Mouse (Mus musculus) cerebellum, adult 11-12 months (tissue): ENCODE data around the gene Tdrd5.
"Not testable (repeated sequence)": the region's sequence is repeated elsewhere in the genome, so short reads cannot be mapped to it uniquely, and the experiment has no call there.

Experiments used
- DNase-seq: peaks from one replicate; pipeline ENCODE4 v3.0.0; 2022

Tdrd5 gene

DNA sequence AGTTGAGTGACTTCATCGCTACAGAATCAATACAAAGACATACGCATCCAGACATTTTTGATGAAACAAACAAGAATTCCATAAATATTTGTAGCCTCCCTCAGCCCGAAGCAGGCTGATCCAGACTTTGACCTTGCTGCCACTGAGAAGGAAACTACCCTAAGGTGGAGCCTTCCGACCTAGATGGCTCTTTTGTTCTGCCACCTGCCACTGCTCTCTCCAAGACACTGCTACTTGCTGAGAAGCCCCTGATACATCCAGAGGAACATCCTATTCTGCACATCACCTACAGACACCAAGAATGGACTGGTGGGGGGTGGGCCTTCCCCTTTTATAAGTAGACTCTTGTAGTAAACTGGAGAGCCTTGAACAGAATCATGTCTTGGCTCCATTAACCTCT, 52.4 kb downstream of the Tdrd5 start:
- not testable (repeated sequence) for DNase-seq

DNA sequence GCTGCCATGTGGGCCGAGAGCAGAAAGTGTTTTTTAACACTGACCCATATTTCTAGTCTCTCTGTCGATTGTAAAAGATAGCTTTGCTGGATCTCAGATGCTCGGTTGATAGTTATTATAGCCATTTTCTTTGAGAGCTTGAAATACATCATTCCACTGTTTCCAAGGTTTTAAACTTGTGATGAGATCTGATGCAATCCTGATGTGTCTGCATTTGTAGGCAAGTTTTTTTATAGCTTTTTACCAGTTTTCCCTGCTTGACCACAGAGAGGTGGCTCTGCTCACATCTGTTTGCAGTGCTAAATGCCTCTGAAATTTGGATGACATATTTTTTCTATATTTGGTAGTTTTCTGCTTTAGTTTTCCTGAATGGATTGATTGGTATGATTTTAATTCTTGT, 55.6 kb downstream of the Tdrd5 start:
- no peak for DNase-seq

DNA sequence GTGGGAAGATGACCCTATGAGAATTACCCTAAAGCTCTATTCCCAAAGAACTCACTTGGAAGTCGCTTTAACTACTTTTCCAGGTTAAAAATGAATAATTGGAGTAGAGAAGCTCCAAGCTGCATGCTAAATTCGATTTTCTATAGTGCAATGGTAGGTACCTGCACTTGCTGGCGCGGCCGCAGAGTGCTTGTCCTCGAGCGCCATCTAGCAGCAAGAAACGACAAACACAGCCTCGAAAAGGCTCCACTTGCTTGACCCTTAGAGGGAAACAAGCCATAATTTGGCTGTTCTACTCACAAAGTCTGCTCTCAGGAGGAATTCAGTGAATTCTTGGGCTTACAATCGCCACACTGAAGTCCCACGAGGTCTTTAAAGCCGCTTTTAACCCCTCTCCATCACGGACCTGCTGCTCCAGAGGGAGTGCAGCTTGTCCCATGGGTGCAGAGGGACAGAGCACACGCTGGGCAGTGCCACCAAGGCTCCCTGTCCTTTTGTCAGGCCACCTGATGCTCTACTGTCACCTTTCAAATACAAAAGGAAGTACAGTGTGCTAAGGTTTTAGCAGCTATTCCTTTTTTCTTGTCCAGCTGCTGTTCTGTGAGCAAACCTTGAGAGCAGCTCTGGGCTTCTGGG, 61.6 kb downstream of the Tdrd5 start:
- DNase-seq: peak; percentile 6

DNA sequence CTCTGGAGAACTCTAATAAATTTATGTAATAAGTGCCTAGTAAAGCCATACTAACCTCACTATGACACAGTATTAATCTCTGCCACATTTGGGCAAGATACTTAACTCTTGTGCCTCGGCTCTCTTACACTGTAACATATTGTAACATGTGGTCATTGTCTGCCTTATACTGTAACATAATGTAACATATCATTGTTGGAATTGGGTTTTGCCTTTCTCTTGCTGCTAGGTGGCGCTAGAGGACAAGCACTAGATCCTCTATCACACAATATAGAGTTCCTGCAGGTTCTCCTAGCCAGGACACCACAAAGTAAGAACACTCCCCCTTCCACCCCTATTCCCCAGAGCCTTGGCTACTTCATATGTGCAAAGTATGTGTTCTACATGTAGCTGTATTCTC, 62.4 kb downstream of the Tdrd5 start:
- no peak for DNase-seq

DNA sequence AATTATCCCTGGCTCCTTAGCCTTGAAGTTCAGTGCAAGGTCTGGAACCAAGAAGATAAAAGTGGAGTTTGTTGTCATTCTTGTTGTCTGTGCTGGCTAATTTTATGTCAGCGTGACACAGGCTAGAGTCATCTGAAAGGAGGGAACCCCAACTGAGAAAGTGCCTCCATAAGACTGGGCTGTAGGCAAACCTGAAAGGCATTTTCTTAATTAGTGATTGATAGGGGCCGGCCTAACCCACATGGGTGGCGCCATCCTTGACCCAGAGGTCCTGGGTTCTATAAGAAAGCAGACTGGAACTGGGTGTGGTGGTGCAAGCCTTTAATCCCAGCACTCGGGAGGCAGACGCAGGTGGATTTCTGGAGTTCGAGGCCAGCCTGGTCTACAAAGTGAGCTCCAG, 72.3 kb downstream of the Tdrd5 start:
- no peak for DNase-seq

DNA sequence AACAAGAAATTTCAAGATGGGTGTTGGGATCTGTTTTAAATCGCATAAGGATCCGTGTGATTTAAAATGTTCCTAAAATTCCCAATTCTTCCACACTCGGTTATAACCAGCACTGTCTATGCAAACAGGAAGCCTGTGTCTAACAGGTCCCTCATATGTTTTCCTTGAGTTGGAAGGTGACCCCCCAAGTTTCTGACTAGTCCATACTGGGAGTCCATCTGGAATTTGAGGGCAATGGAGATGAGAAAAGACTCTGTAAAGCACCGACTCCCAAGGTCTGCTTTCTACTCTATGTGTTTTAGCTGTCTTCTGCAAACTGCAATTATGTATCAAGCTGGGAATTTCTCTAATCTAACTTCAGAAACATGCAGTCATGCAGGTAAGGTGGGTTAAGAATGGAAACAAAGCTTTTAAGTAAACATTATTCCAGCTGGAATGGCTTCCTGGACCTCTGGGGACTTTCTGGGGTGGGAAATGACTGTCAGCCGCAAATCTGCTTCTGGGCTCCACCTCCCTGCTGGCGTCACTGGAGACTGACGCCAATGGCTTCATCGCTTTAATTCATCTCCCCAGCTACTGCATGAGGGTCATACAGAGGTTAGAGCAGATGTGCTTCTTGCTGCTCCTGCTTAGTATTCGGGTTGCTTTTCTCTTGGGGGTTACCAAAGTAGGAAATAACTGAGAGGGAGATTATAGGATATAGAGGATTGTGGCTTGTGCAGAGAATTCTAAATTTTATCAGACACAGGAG, 73.0 kb downstream of the Tdrd5 start:
- no peak for DNase-seq

DNA sequence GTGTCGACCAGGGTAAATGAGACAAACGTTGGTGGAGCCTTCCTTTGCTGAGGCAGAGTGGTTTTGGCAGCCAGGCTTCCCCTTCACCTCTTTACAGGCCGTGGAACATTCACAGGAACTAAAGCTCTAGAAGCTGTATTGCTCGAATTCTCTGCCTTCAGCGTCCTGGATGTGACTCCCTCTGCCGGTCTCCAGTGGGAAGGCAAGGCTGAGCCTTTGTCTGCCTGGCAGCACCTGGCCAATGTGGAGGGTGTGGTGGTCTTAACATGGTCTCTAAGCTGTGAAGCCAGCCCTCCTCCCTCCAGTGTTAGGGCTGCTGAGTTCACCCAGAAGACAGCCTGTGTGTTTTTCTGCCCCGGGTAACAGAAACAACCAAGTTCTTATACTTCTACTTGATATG, 74.0 kb downstream of the Tdrd5 start:
- DNase-seq: peak; percentile 8

DNA sequence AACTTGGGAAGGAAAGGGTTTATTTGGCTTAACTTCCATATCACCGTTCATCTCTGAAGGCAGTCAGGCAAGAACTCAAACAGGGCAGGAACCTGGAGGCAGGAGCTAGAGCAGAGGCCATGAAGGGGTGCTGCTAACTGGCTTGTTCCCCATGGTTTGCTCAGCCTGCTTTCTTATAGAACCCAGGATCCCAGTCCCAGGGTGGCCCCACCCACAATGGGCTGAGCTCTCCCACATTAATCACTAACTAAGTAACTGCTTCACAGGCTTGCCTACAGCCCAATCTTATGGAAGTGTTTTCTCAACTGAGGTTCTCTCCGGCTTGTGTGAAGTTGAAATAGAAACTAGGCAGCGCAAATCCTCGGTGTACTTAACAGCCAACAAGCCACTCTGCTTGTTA, 74.7 kb downstream of the Tdrd5 start:
- DNase-seq: no peak

DNA sequence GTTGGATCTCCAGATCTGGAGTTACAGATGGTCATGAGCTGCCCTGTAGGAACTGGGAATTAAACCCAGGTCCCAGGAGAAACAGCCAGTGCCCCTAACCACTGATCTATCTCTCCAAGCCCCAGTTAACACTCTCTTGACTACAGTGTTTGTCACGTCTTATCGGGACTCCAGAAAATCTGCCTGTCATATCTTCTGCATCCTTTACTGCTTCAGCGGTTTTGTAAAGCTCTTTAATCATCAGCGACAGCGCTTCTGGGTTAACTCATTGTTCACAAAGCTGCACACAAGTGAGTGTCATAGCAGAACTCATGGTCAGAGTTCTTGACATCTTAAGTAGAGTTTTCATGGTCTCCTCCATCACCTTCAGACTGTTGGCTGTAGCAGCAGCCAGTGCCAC, 76.6 kb downstream of the Tdrd5 start:
- no peak for DNase-seq

DNA sequence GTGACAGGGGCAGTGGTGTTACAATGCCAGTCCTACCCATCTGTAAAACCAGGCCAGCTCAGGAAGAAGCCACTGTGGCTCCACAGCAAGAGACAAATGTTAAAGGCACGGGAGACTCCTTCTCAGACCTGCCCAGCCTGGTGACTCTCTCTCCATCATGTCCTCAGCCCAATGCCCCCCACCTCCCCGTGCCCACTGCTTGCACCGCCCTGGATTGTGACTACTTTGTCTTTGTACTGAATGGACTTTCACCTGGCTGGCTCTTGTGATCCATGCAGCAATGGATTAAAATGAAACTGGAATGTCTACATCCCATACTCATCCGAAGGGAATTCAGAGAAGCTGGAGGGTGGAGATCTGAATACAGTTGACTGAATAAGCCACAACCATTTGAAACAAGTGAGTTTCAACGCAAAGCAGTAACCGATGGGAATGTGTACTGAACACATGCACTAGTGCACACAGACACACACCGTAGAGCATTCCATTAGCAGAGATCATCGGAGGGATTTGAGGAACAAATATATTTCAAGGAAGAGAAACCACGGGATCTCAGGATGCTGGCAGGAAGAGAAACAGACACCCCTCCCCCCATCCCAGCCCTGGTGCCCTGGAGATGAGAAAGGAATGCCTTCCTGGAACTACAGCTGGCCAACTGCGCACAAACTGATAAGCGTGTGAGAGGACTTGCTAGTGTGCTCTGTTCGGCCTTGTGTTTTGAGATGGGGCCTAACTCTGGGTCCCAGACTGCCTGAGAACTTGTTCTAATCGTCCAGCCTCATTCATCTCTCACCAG, 81.1 kb downstream of the Tdrd5 start:
- DNase-seq: no peak

DNA sequence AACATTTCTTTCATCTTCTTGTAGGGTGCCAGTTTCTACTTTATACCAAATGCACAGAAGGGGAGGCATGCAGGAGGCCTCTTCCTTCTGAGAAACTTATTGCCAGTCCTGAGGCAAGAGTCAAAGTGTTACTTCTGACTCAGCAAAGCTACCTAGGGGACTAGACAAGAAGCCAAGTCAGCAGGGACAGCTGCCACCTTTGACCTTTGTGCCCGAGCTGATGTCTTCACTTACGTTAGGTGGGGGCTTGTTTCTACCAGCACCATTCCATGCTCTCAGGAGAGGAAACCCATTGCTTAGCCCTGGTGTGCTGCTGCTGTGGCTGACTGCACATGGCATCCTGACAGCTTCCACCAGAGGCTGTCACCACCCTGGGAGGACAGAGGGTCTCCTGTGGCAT, 82.1 kb downstream of the Tdrd5 start:
- no peak for DNase-seq

DNA sequence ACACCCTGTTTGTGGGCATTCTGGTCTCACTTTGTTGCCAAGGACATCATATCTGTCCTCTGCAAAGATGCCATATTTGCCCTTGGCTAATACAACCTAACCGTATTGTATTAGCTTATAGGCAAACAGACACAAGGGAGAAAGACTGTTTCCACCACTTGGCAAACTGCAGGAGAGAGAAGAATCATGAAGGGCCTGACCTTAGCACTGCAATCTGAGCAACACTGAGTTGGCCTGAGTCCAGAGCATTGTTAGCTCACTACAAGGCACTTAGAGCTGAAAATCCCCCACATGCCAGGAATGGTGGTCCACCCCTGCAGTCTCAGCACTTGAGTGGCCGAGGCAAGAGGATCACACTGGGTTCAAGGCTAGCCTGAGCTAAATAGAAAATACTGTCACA, 84.9 kb downstream of the Tdrd5 start:
- DNase-seq: no peak

DNA sequence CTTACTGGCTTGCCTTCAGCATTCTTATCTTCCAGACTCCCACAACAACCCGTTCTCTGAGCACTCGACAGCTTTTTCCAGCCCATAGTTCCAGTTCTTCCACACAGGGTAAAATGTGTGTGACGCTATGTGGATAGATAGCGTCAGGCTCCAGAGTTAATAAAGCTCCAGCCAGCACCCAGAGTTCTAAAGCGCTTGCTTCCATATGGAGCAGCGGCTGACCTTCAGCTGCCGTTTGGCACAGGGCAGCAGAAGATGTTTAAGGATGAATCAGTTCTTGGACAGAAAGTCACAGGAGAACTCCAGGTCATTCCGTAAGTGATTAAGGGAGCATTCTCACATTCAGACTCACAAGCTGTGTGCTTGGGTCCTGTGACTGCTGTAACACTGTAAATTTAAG, 85.5 kb downstream of the Tdrd5 start:
- no peak for DNase-seq

DNA sequence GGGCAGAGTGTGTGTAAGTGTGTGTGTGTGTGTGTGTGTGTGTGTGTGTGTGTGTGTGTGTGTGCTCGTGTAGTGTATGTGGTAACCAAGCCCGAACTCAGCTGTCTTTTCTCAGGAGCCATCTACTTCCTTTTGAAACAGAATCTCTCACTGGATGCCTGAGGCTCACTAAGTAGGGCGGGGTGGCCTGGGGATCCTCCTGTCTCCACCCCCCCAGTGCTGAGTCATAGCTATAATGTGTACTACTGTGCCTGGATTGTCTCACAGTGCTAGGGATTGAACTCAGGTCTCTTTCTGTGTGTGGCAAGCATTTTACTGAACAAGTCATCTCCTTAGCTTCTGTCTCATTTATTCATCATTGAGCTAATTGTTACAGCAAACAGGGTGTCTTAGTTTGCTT, 86.1 kb downstream of the Tdrd5 start:
- DNase-seq: no peak

DNA sequence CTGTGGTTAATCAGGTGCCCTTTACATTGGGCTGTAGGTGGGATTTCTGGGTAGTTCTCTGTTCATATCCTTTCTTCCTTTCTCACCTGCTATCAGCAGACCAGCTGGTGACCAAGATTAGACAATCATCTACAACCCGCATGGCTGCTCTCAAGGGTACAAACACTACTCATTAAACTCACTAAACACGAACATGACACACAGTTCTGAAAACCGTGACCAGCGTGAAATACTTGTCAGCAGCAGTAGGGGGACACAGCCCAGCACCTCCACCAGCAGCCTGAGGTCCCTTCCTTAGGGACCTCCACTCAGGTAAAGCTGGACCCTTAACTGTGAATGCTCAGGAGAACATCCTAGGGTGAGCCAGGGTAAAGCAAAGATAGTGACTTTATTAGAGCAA, 87.2 kb downstream of the Tdrd5 start:
- DNase-seq: no peak

DNA sequence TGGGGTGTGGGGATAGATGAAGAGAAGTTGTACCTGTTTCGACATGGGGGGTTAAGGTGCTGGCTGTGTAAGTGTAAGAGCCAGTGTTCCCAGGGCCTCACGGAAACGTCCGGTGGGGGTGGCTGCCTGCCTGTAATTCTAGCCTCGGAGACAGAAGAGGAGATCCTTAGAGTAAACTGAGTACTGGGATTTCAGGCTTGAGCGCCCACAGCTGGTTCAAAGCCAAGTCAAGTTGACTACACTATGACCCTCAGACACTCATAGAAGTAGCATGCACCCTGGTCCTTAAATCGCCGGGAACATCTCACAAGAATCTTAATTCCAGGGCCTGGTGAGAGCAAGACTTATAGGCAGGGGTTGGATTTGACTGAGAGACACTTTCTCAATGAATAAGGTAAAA, 88.8 kb downstream of the Tdrd5 start:
- no peak for DNase-seq

DNA sequence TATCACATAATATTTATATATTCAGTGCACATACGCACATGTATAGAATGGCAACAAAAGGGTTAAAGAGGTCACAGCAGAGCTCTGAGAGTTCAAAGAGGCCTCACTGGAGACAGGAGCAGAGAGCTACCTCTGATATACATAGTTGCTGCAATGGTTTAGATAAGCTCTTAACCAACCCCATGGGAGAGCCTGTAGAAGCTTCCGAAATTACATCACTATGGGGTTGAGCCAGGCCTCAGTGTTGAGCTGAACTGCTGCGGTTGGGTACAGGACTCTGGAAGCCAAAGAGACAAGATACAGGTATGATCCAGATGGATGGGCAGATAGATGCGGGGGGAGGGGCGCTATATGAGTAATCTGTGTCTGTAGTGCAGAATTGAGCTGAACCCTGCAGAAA, 90.5 kb downstream of the Tdrd5 start:
- DNase-seq: no peak

DNA sequence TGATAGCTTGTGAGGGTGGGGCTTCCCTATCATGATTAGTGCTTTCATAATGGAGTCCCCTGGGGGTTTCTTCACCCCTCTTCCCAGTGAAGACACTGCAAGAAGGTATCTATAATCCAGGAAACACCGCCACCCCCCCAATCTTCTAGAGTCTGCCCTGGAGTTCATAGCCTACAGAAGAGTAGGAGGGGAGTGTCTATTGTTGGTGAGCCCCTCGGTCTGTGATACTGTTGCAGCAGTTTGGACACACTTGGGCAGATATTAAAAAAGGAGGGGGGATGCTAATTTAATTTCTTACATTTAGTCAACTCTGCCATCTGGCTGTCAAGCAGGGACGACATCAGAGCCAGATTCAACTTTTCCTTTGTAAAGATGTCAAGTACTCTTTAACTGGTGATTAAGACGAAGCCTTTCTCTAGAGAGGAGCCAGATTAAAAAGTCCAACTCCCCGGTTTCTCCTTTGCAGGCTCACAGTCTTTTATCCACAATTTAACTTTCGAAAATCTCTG, 91.6 kb downstream of the Tdrd5 start:
- DNase-seq: no peak
